Mouse (Mus musculus): ENCODE measurements at regions not wholly inside any gene's neighbourhood (a gene's known extent, or its start where the extent isn't known, plus 50 kb on each side); places are given as distances from the start of the nearest gene placed in this dataset.
A peak's percentile ranks its signal among the peaks of the same experiment; 100 is the strongest.

DNA sequence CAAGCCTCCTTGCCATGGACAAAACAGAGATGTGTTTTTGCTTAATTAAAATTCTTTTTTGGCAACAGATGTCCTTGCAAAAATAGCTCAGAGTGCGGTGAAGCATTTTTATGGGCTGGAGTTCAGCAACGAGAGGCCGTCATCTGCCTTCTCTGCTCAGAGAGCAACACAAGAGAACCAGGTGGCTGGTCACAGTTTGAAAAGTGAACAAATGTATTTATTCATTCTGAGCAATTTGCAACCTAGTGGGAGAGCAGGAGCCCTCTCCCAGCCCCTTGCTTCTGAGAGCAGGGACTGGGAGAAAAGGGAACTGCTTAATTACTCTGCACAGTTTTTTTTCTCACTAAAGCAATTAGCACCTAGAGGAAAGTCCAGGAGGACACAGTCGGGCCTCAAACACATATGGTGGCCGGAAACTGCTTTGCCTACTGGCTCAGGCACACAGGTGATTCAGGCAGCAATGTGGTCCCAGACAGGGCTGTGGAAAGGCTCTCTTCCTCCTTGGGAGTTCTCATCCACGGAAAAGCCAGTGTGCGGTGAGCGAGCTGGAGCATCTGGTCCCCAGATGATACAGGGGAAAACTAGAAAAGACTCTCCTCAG, 714.9 kb upstream of the Acvr2a start:
- Histone ChIP-seq H3K27ac (replicated peaks; ENCODE audit: low read depth, low read length) (peak overlapping the region; percentile 48; the same call in 1 of the 2 replicates), H3K27me3 (replicated peaks; ENCODE audit: control insufficient read depth, insufficient read depth, low read length) (no peaks in the 10 kb centered on the region), H3K9me3 (ENCODE audit: control insufficient read depth, low read length) (no peaks in the 10 kb centered on the region), H3K36me3 (ENCODE audit: control insufficient read depth, insufficient read depth, low read length) (no peaks in the 10 kb centered on the region), H3K4me1 (ENCODE audit: control insufficient read depth, insufficient read depth, low read length) (0 out of 2 replicates have a peak, but pooled peaks cover 4% of the 10 kb centered on the region), H3K4me2 (ENCODE audit: low read depth, low read length) (no peak overlapping the region), H3K4me3 (ENCODE audit: low read depth, low read length) (no peak overlapping the region), H3K9ac (ENCODE audit: low read depth, low read length) (no peak overlapping the region)
- WGBS: 32% methylated on average over 8 of the region's 8 CpGs
- DNase-seq (ENCODE audit: low spot score) (peak; percentile 65), ATAC-seq (ENCODE audit: low read depth) (peak; percentile 60)

DNA sequence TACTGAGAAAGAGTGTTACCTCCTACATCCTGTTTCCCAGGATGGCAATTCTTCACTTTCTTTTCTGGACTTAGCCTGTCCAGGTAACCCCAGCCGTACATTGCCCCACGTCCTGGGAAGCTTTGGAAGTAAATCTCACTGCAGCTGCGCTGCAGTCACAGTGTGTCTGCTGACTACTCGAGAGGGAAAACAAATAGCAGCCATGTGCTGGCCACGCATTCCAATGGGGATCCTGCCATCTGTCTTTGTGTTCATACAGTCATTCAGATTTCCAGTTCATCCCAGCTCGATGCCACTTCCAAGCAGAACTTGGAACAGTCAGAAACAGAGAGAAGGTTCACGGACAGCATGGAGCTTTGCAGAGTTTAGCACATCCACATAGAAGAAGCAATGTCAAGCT, 690.2 kb upstream of the Acvr2a start:
- no peaks in the 10 kb centered on the region for H3K36me3 ChIP-seq (ENCODE audit: control insufficient read depth, insufficient read depth, low read length)
- H3K4me2 ChIP-seq (ENCODE audit: low read depth, low read length): no peak overlapping the region
- DNase-seq (ENCODE audit: low spot score) (peak; percentile 33), ATAC-seq (ENCODE audit: low read depth) (no peak)
- H3K9me3 ChIP-seq (ENCODE audit: control insufficient read depth, low read length): no peaks in the 10 kb centered on the region
- H3K27ac ChIP-seq (replicated peaks; ENCODE audit: low read depth, low read length): no peak overlapping the region
- H3K4me1 ChIP-seq (ENCODE audit: control insufficient read depth, insufficient read depth, low read length): no peaks in the 10 kb centered on the region
- H3K4me3 ChIP-seq (ENCODE audit: low read depth, low read length): no peak overlapping the region
- no peaks in the 10 kb centered on the region for H3K27me3 ChIP-seq (replicated peaks; ENCODE audit: control insufficient read depth, insufficient read depth, low read length)
- no peak overlapping the region for H3K9ac ChIP-seq (ENCODE audit: low read depth, low read length)
- WGBS: 49% methylated on average over 7 of the region's 7 CpGs

DNA sequence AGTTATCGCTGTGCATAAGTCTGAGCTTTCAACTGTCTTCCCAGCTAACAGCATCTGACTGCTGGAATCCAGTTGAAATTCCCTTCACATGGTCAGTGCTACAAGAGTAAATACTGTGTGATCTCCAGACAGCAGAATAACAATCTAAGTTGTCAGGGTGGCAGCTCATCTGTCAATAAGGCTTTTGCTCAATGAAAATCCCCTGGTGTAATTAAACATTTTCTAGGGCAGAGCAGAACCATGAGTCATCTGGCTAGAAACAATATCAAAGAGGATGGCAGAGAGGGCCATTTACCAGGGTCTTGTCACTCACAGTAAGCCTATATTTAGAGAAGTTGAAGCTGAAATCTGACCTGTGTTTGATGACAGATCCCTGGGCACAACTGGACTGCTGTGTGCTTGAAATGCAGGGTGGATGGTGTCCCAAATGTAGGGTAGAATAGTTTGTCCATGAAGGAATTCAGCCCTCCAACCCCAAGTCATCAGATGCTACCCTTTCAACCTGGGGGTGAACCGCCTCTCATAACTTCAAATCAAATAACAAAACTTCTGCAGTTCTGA, 675.8 kb upstream of the Acvr2a start:
- Histone ChIP-seq H3K4me1 (ENCODE audit: control insufficient read depth, insufficient read depth, low read length) (no peaks in the 10 kb centered on the region), H3K4me3 (ENCODE audit: low read depth, low read length) (no peak overlapping the region), H3K4me2 (ENCODE audit: low read depth, low read length) (no peak overlapping the region), H3K27ac (replicated peaks; ENCODE audit: low read depth, low read length) (no peak overlapping the region), H3K27me3 (replicated peaks; ENCODE audit: control insufficient read depth, insufficient read depth, low read length) (no peaks in the 10 kb centered on the region), H3K9me3 (ENCODE audit: control insufficient read depth, low read length) (no peaks in the 10 kb centered on the region), H3K9ac (ENCODE audit: low read depth, low read length) (no peak overlapping the region), H3K36me3 (ENCODE audit: control insufficient read depth, insufficient read depth, low read length) (no peaks in the 10 kb centered on the region)
- DNase-seq (ENCODE audit: low spot score): peak; percentile 71
- peak; percentile 79; the same call in 1 of the 2 replicates for ATAC-seq (ENCODE audit: low read depth)
- WGBS: 71% methylated on average over 2 of the region's 2 CpGs

DNA sequence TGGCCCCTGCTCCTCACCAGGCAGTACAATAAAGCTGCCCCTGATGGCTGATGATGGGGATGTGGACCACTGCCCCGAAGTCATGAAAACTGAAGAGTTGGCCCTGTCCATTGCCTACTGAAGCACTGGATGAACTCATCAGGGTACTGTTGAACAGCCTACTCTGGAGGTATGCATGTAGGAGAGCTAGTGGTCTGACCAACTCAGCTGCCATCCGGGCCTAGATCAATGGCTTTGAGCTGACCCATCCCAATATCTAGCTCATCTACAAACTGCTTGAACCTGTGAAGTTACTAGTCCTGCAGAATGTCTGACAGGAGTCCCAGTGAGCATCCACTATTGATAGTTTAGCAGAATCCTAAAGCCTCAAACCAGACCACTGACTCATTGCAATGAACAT, 672.6 kb upstream of the Acvr2a start:
- WGBS: 88% methylated on average over 2 of the region's 2 CpGs
- no peak overlapping the region for H3K27ac ChIP-seq (replicated peaks; ENCODE audit: low read depth, low read length)

DNA sequence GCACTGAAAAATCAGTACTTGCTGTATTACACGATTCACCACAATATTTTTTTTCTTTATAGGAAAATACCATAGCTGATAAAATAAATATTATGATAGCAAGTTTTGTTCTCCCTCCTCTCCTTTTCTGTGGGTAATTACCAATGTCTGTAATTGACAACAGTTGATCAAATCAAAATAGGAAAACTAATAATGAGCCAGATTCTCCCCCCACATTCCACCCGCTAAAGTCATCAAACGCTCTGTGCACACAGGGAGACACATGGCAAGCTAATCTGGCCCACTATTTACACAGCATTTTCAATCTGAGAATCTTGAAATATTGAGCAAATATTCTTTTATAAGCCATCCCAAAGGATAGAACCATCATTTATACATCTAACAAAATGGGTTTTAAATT, 659.2 kb upstream of the Acvr2a start:
- H3K4me1 ChIP-seq (ENCODE audit: control insufficient read depth, insufficient read depth, low read length): no peaks in the 10 kb centered on the region
- H3K9ac ChIP-seq (ENCODE audit: low read depth, low read length): no peak overlapping the region
- DNase-seq (ENCODE audit: low spot score) (no peak), ATAC-seq (ENCODE audit: low read depth) (no peak)
- H3K4me2 ChIP-seq (ENCODE audit: low read depth, low read length): no peak overlapping the region
- H3K27ac ChIP-seq (replicated peaks; ENCODE audit: low read depth, low read length): no peak overlapping the region
- no peaks in the 10 kb centered on the region for H3K9me3 ChIP-seq (ENCODE audit: control insufficient read depth, low read length)
- 71% methylated on average over 3 of the region's 3 CpGs for WGBS
- H3K4me3 ChIP-seq (ENCODE audit: low read depth, low read length): no peak overlapping the region
- no peaks in the 10 kb centered on the region for H3K27me3 ChIP-seq (replicated peaks; ENCODE audit: control insufficient read depth, insufficient read depth, low read length)
- no peaks in the 10 kb centered on the region for H3K36me3 ChIP-seq (ENCODE audit: control insufficient read depth, insufficient read depth, low read length)

More for the DNA sequence above, 672.6 kb upstream of the Acvr2a start:
- Histone ChIP-seq H3K4me2 (ENCODE audit: low read depth, low read length) (no peak overlapping the region), H3K4me1 (ENCODE audit: control insufficient read depth, insufficient read depth, low read length) (no peaks in the 10 kb centered on the region), H3K36me3 (ENCODE audit: control insufficient read depth, insufficient read depth, low read length) (no peaks in the 10 kb centered on the region), H3K9me3 (ENCODE audit: control insufficient read depth, low read length) (no peaks in the 10 kb centered on the region), H3K27me3 (replicated peaks; ENCODE audit: control insufficient read depth, insufficient read depth, low read length) (no peaks in the 10 kb centered on the region), H3K4me3 (ENCODE audit: low read depth, low read length) (no peak overlapping the region), H3K9ac (ENCODE audit: low read depth, low read length) (no peak overlapping the region)
- ATAC-seq (ENCODE audit: low read depth): no peak
- no peak for DNase-seq (ENCODE audit: low spot score)

DNA sequence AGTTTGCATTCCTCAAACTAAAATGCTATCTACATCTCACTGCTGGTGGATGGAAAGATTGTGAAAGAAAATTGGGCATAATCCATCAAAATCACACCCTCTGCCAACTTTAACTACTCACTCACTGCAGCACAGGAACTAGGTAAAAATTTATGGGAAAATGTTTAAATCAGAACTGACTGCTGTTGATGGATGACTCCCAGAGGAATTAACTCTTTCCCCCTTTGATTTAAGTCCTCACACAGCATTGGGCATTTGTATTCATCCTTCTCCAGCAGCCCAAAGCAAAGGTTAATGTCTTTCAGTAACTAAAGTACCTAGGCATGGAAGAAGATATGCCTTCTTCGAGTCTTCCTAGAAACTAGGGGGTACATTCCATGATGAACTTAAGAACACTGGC, 641.3 kb upstream of the Acvr2a start:
- no peak overlapping the region for H3K27ac ChIP-seq (replicated peaks; ENCODE audit: low read depth, low read length)
- no peak overlapping the region for H3K4me2 ChIP-seq (ENCODE audit: low read depth, low read length)
- no peaks in the 10 kb centered on the region for H3K36me3 ChIP-seq (ENCODE audit: control insufficient read depth, insufficient read depth, low read length)
- H3K4me3 ChIP-seq (ENCODE audit: low read depth, low read length): no peak overlapping the region
- ATAC-seq (ENCODE audit: low read depth) (no peak), DNase-seq (ENCODE audit: low spot score) (no peak)
- no peaks in the 10 kb centered on the region for H3K9me3 ChIP-seq (ENCODE audit: control insufficient read depth, low read length)
- WGBS: 47% methylated on average over 1 of the region's 1 CpGs
- no peak overlapping the region for H3K9ac ChIP-seq (ENCODE audit: low read depth, low read length)
- no peaks in the 10 kb centered on the region for H3K27me3 ChIP-seq (replicated peaks; ENCODE audit: control insufficient read depth, insufficient read depth, low read length)
- H3K4me1 ChIP-seq (ENCODE audit: control insufficient read depth, insufficient read depth, low read length): no peaks in the 10 kb centered on the region

DNA sequence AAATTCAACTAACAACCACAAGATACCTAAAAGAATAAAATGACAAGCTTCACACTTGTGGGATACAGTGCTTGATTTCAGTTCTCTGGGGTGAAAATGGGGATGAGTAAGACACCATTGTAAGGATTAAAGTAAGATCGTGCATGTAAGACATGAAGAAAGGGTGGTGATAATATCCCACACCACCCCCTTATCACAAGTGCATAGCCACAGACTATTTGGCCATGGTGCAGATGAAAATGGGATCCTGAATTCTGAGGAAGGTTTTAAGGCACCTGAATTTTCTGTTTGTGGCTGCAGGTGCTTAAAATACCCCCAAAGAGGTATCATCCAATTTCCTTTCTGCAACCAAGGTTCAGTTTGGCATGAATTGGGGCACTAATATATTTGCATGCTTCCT, 627.7 kb upstream of the Acvr2a start:
- H3K4me1 ChIP-seq (ENCODE audit: control insufficient read depth, insufficient read depth, low read length): no peaks in the 10 kb centered on the region
- no peaks in the 10 kb centered on the region for H3K27me3 ChIP-seq (replicated peaks; ENCODE audit: control insufficient read depth, insufficient read depth, low read length)
- no peak overlapping the region for H3K4me2 ChIP-seq (ENCODE audit: low read depth, low read length)
- no peaks in the 10 kb centered on the region for H3K9me3 ChIP-seq (ENCODE audit: control insufficient read depth, low read length)
- DNase-seq (ENCODE audit: low spot score): no peak
- 91% methylated on average over 1 of the region's 1 CpGs for WGBS
- no peak overlapping the region for H3K4me3 ChIP-seq (ENCODE audit: low read depth, low read length)
- H3K36me3 ChIP-seq (ENCODE audit: control insufficient read depth, insufficient read depth, low read length): no peaks in the 10 kb centered on the region
- no peak overlapping the region for H3K27ac ChIP-seq (replicated peaks; ENCODE audit: low read depth, low read length)
- no peak overlapping the region for H3K9ac ChIP-seq (ENCODE audit: low read depth, low read length)
- no peak for ATAC-seq (ENCODE audit: low read depth)

DNA sequence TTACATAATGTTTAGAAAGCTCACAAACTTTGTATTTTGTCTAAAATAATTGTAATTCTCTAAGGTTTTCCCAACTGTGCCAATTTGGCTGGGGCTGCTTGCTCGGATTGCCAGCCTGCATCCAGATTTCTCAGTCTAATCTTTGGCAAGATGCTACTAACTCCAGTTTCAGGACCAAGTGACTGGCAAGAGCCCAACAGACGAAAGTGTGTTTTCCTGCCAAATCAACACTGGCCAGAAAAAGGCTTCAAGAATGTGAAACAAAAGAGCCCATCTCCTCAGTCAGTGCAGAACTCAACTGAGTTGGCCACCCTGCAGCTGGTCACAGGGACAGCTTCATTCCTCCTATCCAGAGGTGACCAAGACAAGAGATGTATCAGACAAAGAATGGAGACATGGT, 627.3 kb upstream of the Acvr2a start:
- no peak overlapping the region for H3K9ac ChIP-seq (ENCODE audit: low read depth, low read length)
- no peak overlapping the region for H3K27ac ChIP-seq (replicated peaks; ENCODE audit: low read depth, low read length)
- 53% methylated on average over 2 of the region's 2 CpGs for WGBS
- H3K4me3 ChIP-seq (ENCODE audit: low read depth, low read length): no peak overlapping the region
- DNase-seq (ENCODE audit: low spot score) (peak; percentile 42), ATAC-seq (ENCODE audit: low read depth) (no peak)
- no peaks in the 10 kb centered on the region for H3K4me1 ChIP-seq (ENCODE audit: control insufficient read depth, insufficient read depth, low read length)
- no peaks in the 10 kb centered on the region for H3K27me3 ChIP-seq (replicated peaks; ENCODE audit: control insufficient read depth, insufficient read depth, low read length)
- H3K9me3 ChIP-seq (ENCODE audit: control insufficient read depth, low read length): no peaks in the 10 kb centered on the region
- no peaks in the 10 kb centered on the region for H3K36me3 ChIP-seq (ENCODE audit: control insufficient read depth, insufficient read depth, low read length)
- H3K4me2 ChIP-seq (ENCODE audit: low read depth, low read length): no peak overlapping the region

DNA sequence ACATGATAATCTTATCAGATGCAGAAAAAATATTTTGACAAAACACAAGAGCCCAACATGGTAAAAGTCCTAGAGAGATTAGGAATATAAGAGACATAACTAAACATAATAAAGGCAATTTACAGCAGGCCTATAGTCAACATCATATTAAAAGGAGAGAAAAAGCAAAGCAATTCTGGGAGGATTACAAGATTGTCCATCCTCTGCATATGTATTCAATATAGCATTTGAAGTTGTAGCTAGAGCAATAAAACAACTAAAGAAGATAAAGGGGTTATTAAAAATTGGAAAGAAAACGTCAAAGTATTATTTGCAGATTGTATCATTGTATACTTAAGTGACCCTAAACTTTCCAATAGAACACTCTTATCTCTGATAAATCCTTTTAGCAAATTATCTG, 602.1 kb upstream of the Acvr2a start:
- Histone ChIP-seq H3K27ac (replicated peaks; ENCODE audit: low read depth, low read length) (no peak overlapping the region), H3K9ac (ENCODE audit: low read depth, low read length) (no peak overlapping the region), H3K4me2 (ENCODE audit: low read depth, low read length) (no peak overlapping the region), H3K4me1 (ENCODE audit: control insufficient read depth, insufficient read depth, low read length) (no peaks in the 10 kb centered on the region), H3K9me3 (ENCODE audit: control insufficient read depth, low read length) (0 out of 2 replicates have a peak, but pooled peaks cover 11% of the 10 kb centered on the region), H3K27me3 (replicated peaks; ENCODE audit: control insufficient read depth, insufficient read depth, low read length) (no peaks in the 10 kb centered on the region), H3K36me3 (ENCODE audit: control insufficient read depth, insufficient read depth, low read length) (no peaks in the 10 kb centered on the region), H3K4me3 (ENCODE audit: low read depth, low read length) (no peak overlapping the region)
- ATAC-seq (ENCODE audit: low read depth): no peak
- 49% methylated on average over 1 of the region's 1 CpGs for WGBS
- no peak for DNase-seq (ENCODE audit: low spot score)
